Comparison of ENCODE assay signal across 8 mouse cellular contexts in the genomic region with DNA sequence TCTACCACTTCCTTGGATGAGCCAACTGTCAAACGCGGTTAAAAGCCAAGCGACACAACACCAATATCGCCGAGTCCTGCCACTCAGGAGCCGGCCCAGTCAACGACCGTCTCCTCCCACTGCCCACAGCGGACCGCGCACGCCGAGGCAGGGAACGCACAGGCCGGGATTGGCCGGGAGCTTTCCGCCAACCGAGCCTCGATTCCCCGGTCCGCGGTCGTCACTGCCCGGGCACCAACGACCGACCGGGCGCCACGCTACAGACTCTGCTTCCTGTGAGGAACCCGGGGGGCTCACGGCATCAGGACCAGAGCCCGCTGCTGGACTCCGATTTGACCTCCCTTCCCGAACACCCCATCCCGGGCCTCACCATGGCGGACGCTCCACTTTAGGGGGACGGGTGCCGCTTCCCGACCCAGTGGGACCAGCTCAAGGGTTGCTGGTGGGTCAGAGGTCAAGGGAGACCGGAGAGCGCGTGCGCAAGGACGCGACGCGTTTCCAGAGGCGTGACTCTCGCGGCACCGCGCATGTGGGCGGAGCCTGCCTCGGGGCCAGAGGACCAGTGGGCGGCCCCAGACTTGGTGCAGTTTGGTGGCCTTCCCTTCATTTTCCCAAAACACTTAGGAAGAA. TPM values are rescaled to one million over a fixed set of nuclear protein-coding genes. Genes with fewer than 3 reads are reported as not detected.
DNase-seq lines count a peak whose midpoint lies in the region; ATAC-seq and TF ChIP-seq lines count a peak whose summit lies in the region.

Pam16 (minus strand) TSS at position 508 of the 630 bp plus-strand sequence.

- no peak for DNase-seq in Patski (ENCODE audit: low read depth, low spot score)
- DNase-seq in cerebellum, postnatal 14 days: peak; percentile 93 to 94
- DNase-seq in frontal cortex, postnatal 36 days (ENCODE audit: low spot score in 2 of 2): peak; percentile 88 to 94
- peak; percentile 87 for DNase-seq in left cerebral cortex, adult 11 months (ENCODE audit: low spot score)
- peak; percentile 94 to 95 for DNase-seq in lung, postnatal 4 days
- DNase-seq in retina, postnatal 7 days (ENCODE audit: low read depth, low spot score): peak; percentile 79
- DNase-seq in urinary bladder, adult 2 months (ENCODE audit: low spot score): peak; percentile 79

- no peak for TF ChIP-seq CTCF in Patski (IDR thresholded peaks at IDR 0.05)

- H3K36me3 ChIP-seq in hindbrain, embryonic 15.5 days: peaks cover 12% of the 10 kb centered on the region; the same call in 1 of the 2 replicates

- POLR2A ChIA-PET in Patski (lab: Charles Lee): interaction anchor here (0.6 to 1.9 kb wide), 7 partner anchors 9 to 43 kb away, joined by 3 to 10 read pairs (median 3); no protein-coding TSS in a partner anchor

- under 1% methylated on average over 56 of the region's 56 CpGs for WGBS in hindbrain, embryonic 15.5 days

- H3K4me1 ChIP-seq in hindbrain, embryonic 15.5 days (replicated peaks): peaks cover 28% of the 10 kb centered on the region

- peak within 1 kb of the TSS; percentile 89 for H3K9ac ChIP-seq in hindbrain, embryonic 15.5 days

- CTCF ChIA-PET in Patski (lab: Charles Lee): interaction anchor here (1.1 to 4.9 kb wide), 5 partner anchors 9 to 43 kb away, joined by 3 to 36 read pairs (median 6); no protein-coding TSS in a partner anchor

- peak within 1 kb of the TSS; percentile 87 for H3K4me3 ChIP-seq in hindbrain, embryonic 15.5 days

- ATAC-seq in Patski: peak; percentile 66
- peak; percentile 90 for ATAC-seq in hindbrain, embryonic 15.5 days (ENCODE audit: low FRiP score, low read depth)

- no peaks in the 10 kb centered on the region for H3K27me3 ChIP-seq in Patski
- H3K27me3 ChIP-seq in hindbrain, embryonic 15.5 days: no peaks in the 10 kb centered on the region

- peak within 1 kb of the TSS; percentile 91 for H3K27ac ChIP-seq in hindbrain, embryonic 15.5 days (replicated peaks)

- peak within 1 kb of the TSS; percentile 80 for H3K4me2 ChIP-seq in hindbrain, embryonic 15.5 days

- no peaks in the 10 kb centered on the region for H3K9me3 ChIP-seq in hindbrain, embryonic 15.5 days

- in situ Hi-C loops in Patski (cut with MboI; ENCODE audit: low pct_unique_long_range_greater_than_20kb): no loop called here

RNA-seq across cellular contexts. Expression of gene Pam16, which starts in this region (rescaled TPM):
- 57.2 TPM for polyA plus RNA-seq in Patski (2021)
- polyA plus RNA-seq in hindbrain, embryonic 15.5 days (2015; fragmentation: Nextera tagmentation; extraction: Ambion mirVana): 161 and 170 TPM in 2 replicates
- polyA plus RNA-seq in urinary bladder, adult 2 months (2012; rRNA removed): 57.5 and 64.8 TPM in 2 replicates
